Mouse (Mus musculus): ENCODE results near the gene Scmh1.

Scmh1 gene

DNA sequence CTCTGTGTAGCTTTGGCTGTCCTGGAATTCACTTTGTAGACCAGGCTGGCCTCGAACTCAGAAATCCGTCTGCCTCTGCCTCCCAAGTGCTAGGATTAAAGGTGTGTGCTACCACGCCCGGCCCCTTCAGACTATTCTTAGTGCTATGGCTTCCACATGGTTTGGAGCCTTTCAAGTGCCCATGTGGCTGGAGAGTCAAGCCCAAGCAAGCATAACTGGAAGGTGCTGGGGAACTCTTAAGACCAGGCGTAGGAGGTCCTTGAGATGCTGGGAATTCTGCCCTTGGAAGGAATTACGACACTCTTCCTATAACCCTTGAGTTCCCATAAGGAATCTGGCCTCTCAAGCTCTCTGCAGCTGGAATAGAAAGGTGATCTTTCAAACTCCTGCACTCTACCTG lies 151.5 kb downstream of the Scmh1 start:
- DNase-seq (ENCODE audit: low read depth, low spot score), result no peak

DNA sequence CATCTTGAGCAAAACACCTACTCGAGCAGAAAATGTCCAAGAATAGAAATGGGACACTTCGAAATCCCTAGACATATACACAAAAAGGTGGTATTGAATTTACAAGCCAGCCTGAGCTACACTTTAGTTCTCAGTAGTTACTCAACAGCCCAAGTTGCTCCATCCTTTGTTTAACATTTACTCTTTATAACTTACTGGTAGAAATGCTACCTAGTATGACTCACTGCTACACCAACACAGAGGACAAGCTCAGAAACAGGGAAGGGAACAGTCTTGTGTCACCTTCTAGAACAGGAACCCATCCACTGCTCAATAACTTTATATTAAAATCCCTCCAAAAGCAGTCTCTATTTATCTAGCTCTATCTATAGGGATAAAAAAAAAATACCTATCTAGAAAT lies 160.6 kb downstream of the Scmh1 start:
- DNase-seq (ENCODE audit: low read depth, low spot score), result no peak

DNA sequence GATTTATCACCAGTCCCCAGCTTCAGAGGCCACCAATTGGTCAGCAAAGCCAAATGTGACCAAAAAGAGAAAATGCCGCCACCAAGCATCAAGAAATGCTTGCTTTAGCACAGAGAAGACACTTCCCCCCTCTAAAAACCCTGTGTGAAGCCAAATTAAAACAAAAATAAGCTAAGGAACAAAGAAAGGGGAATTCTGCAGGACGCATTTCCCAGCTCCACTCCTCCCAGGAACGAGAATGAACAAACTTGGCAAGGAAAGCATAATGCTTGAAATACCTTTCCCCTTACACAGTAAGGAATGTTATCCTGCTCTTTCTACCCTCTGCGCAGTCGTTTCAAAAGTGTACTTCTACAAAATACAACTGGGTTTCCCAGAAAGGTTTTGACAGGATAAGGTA lies 162.9 kb downstream of the Scmh1 start:
- DNase-seq (ENCODE audit: low read depth, low spot score), result no peak

DNA sequence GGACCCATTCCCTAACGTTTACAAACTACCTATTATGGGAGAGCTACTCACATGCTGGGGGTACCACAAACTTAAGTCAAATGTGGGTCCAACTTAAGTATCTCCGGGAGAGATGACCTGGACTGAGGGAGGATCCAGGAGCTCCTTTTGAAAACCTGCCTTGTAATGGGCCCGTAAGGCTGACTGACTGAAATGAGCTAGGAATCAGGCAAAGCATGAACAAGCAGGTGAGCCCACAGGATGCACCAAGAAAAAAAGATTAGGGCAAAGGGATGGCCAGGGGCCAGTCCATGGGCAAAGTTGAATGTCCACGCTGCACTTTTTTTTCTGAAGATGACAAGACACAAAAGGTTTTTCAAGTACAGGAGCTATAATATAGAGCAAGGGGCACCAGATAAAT lies 163.9 kb downstream of the Scmh1 start:
- no peak for DNase-seq (ENCODE audit: low read depth, low spot score)

DNA sequence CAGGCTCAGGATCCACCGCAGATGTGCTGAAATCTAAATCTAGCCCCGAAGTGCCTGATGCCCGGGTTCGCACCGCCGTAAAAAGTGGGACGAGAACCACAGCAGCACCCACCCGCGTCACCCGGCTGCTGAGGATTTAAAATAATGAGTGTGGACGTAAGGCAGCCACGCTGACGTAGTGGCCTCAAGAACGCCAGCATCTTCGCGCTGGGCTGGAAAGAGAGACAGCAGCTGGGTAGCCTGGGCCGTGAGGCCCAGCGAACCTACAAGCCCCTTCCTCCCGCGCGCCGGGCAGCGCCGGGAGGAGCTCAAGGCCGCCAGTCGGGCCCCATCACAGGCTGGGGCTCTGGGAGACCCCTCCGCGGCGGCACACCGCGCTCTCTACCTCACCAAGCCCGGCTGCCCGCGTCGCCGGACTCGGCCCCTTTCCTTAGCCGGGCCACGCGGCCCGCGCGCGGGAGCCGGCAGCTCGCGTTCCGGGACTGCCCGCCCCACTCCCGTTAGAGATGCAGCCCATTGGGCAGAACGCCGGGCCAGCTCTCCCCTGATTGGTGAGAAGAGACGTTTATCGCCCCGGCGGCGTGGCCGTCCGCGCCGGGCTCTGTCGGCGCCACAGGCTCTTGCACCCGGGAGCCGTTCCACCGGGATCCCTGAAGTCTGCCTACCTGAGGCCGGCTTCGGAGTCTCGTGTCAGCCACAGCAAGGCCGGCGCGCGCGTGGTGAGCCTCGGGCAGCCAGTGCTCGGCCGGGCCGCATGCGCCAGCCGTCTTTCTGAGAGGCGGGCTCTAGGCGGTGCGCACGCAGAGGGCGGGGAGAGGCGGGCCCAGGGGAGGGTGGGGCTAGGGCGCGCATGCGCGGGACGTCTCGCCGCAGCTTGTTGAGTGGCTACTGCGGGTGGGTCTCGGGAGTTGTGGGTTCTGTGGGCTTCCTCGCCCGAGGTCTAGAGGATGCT lies 164.7 kb downstream of the Scmh1 start, which contains the start of gene Ctps:
TSS of gene Ctps (minus strand) at position 791 of the 952 bp plus-strand sequence.
- peak; percentile 94 for DNase-seq (ENCODE audit: low read depth, low spot score)

DNA sequence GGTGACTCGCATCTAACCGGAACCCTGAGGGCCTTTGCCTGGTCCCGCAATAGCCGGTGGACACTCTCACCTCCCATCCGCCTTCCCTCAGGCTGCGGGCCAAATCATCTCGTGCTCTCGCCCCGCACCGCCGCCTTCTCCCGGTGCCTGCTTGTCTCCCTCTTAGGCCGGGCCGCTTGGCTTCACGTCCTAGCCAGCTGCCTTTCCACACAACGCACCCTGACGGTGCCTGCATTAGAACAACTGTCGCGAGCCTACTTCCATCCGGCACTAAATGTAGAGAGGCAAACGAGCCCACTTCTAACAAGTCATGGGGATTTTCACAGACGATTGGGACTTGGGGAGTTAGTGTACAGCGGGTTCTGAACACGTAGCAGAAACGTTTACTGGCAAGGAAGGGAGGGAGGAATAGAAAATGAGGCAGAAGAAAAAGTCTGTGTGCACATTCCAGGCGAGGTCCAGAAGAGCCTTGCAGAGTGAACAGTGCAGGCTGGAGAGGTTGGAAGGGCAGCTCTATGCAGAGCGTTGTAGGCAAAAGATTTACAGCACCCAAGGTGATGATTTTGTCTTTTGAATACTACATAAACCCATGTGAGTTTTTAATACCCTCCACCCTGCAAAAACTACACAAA lies 165.5 kb downstream of the Scmh1 start:
- no peak for DNase-seq (ENCODE audit: low read depth, low spot score)

DNA sequence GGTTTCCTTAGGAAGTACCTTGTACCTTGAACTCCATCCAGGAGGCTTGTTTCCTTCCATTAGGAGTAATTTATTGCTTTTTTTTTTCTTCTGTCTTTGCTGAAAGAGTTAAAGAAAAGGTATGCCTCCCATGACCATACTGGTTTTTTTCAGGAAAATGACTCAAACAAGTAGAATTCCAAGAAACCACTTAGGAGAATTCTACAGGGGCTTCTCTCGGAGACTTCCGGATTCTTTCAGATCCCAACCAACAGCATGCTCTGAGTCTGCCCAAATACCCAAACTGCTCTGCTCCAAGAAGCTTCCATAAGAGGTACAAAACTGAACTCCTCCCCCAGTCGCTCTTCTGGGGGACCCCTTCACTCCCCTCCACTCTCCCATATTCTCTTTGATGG lies 166.0 kb downstream of the Scmh1 start:
- DNase-seq (ENCODE audit: low read depth, low spot score), result no peak

DNA sequence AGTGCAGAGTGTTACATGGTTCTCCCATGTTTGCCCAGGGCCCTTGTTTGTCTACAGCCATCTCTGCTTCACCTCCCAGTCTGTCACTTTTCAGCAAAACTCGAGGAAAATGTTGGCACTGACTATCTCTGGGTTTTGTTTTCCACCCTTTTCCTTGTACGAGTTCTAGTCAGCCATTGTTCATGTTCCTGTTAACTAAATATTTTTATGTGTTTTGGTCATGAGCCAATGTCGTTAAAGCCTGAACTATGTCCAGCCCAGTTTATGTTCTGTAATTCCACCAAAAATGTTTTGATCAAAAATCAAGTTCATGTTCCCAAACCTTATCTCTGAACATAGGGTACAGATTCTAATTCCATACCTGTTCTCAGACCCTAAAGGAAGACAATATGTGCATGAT lies 166.6 kb downstream of the Scmh1 start:
- DNase-seq (ENCODE audit: low read depth, low spot score), result no peak
